Mouse (Mus musculus) forebrain, embryonic 12.5 days (tissue): ENCODE data around the gene Kansl1l. TPM values are rescaled to one million over a fixed set of nuclear protein-coding genes. Genes with fewer than 3 reads are reported as not detected.

ENCODE experiments used
- ATAC-seq: fragments of 200-750 bp; cut with Nextera tagmentation; 2 replicates; pipeline ENCODE4 v1.8.0; 2017; ENCODE audit warnings: moderate TSS enrichment; ENCODE audit not compliant: low FRiP score
- H3K27ac ChIP-seq: fragments of 300-500 bp; sonication (generic); 2 replicates; pipeline ENCODE4 v1.5.1; 2016; ENCODE audit warnings: mild to moderate bottlenecking
- H3K27me3 ChIP-seq: fragments of 300-500 bp; sonication (generic); 2 replicates; pipeline ENCODE4 v1.6.1; 2016; ENCODE audit warnings: mild to moderate bottlenecking
- H3K36me3 ChIP-seq: fragments of 300-500 bp; sonication (generic); replicated peaks from 2 replicates; pipeline ENCODE4 v1.6.1; 2016; ENCODE audit warnings: mild to moderate bottlenecking
- H3K4me1 ChIP-seq: fragments of 300-500 bp; sonication (generic); 2 replicates; pipeline ENCODE4 v1.6.1; 2016
- H3K4me2 ChIP-seq: fragments of 300-500 bp; sonication (generic); 2 replicates; pipeline ENCODE4 v1.6.1; 2016; ENCODE audit warnings: mild to moderate bottlenecking, moderate library complexity
- H3K4me3 ChIP-seq: fragments of 300-500 bp; sonication (generic); replicated peaks from 2 replicates; pipeline ENCODE4 v1.5.1; 2016; ENCODE audit warnings: mild to moderate bottlenecking
- H3K9ac ChIP-seq: fragments of 300-500 bp; sonication (generic); 2 replicates; pipeline ENCODE4 v1.6.1; 2016; ENCODE audit warnings: mild to moderate bottlenecking
- H3K9me3 ChIP-seq: fragments of 300-500 bp; sonication (generic); 2 replicates; pipeline ENCODE4 v1.6.1; 2016
- WGBS: fragments of 180-500 bp; shearing (Covaris S2); methylation state at CpG from one replicate; pipeline ENCODE4 v1.1.7; 2016; 5-methylcytosine and 5-hydroxymethylcytosine counted together
- polyA plus RNA-seq: library from polyadenylated mRNA; unstranded; fragments of >200 nt; fragmentation: Nextera tagmentation; extraction: Ambion mirVana; gene quantifications from 2 replicates; pipeline ENCODE4 v1.2.1, GENCODE M21; 2016

The Kansl1l gene
- polyA plus RNA-seq, 1 experiment from 2014 or later: 17.2 TPM

DNA sequence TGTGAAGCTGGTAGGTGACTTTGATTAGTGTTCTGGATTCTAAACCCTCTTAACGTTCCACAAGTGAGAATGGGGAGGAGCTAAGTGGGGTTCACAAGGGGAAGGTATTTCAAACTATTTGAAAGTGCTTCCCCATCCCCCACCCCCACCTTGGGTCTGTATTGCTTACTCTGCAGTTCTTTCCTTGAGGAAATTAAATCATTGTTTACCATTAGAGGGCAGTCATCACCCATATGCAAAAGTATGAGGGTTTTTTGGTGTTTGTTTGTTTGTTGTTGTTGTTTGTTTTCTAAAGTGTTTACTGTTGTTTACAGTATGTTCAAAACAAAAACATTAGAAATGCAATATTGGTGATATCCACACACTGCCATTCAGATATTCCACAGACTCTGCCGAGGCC lies 138.7 kb downstream of the Kansl1l start:
- Histone ChIP-seq H3K27me3 (no peaks in the 10 kb centered on the region), H3K4me3 (no peak overlapping the region), H3K9me3 (no peaks in the 10 kb centered on the region), H3K4me2 (no peak overlapping the region), H3K4me1 (no peaks in the 10 kb centered on the region), H3K9ac (no peak overlapping the region), H3K36me3 (no peaks in the 10 kb centered on the region), H3K27ac (no peak overlapping the region)
- 44% methylated on average over 2 of the region's 2 CpGs for WGBS
- ATAC-seq: no peak

GRCm38 (mm10) chr1:66677928-66678327 lies 139.4 kb downstream of the Kansl1l start:
- Histone ChIP-seq H3K27ac (no peak overlapping the region), H3K4me3 (no peak overlapping the region), H3K36me3 (no peaks in the 10 kb centered on the region), H3K27me3 (no peaks in the 10 kb centered on the region), H3K4me1 (no peaks in the 10 kb centered on the region), H3K9me3 (no peaks in the 10 kb centered on the region), H3K9ac (no peak overlapping the region), H3K4me2 (no peak overlapping the region)
- 66% methylated on average over 14 of the region's 14 CpGs for WGBS
- ATAC-seq: no peak

DNA sequence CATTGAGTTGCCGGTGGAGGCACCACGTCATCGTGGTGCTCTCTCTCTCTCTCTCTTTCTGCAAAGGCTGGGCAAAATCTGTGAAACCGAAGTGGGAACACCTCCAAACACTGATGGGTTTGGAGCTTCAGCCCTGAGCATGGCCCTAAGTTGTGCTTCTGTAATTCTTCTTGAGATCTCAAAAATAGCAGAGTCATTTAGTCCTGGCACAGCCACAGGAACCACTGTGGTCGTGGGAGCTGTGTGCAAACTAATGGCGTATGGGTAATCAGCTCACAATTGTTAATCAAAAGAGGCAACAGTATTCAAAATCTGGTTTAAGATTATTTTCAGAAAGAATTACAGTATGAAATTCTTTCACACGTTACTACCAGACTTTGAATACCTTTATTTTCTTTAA lies 144.6 kb downstream of the Kansl1l start:
- no peaks in the 10 kb centered on the region for H3K27me3 ChIP-seq
- H3K9me3 ChIP-seq: no peaks in the 10 kb centered on the region
- no peak overlapping the region for H3K4me3 ChIP-seq
- no peak overlapping the region for H3K9ac ChIP-seq
- no peak overlapping the region for H3K27ac ChIP-seq
- H3K4me1 ChIP-seq: no peaks in the 10 kb centered on the region
- H3K4me2 ChIP-seq: no peak overlapping the region
- ATAC-seq: no peak
- 84% methylated on average over 7 of the region's 7 CpGs for WGBS
- no peaks in the 10 kb centered on the region for H3K36me3 ChIP-seq

DNA sequence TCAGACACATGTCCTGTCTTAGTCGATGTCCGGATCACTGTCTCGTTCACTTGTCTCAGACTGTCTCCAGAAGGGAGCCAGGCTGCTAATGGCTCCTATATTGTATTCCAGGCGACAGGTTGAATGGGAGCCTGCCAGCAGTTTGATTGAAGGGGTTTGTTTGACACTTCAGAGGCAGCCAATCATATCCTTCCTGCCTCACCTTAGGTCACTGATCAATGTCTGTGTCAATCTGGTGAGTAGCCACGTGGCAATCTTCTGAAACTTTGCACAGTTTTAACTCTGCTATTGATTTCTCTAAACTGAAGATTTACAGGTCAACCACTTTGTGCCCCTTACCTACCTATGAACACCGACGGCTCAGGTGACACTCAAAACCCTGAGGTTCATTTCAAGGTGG lies 145.9 kb downstream of the Kansl1l start:
- Histone ChIP-seq H3K4me2 (no peak overlapping the region), H3K27ac (no peak overlapping the region), H3K4me1 (no peaks in the 10 kb centered on the region), H3K36me3 (no peaks in the 10 kb centered on the region), H3K27me3 (no peaks in the 10 kb centered on the region), H3K9me3 (no peaks in the 10 kb centered on the region), H3K4me3 (no peak overlapping the region), H3K9ac (no peak overlapping the region)
- 65% methylated on average over 7 of the region's 7 CpGs for WGBS
- ATAC-seq: no peak

Other genes with a start within 250 kb of the Kansl1l start
- 54.6 and 56.6 TPM in 2 replicates for gene Rpe, start 116.7 kb downstream of the Kansl1l start, polyA plus RNA-seq
- gene Acadl, start 45.7 kb upstream of the Kansl1l start, polyA plus RNA-seq: 42.5 and 44.7 TPM in 2 replicates
- gene Myl1, start 127.8 kb upstream of the Kansl1l start, polyA plus RNA-seq: 0.37 and 2.7 TPM in 2 replicates
- 90.5 and 92.2 TPM in 2 replicates for gene Lancl1, start 221.3 kb upstream of the Kansl1l start, polyA plus RNA-seq